Mouse (Mus musculus): Measurements from ENCODE around the gene Ift46.

Ift46 gene

GRCm38 (mm10) chr9:44723008-44723407 lies 44.7 kb upstream of the Ift46 start:
- H3K4me1 ChIP-seq (replicated peaks; ENCODE audit: low read depth, low read length), result peaks cover 55% of the 10 kb centered on the region
- no peak for TF ChIP-seq CTCF (conservative IDR thresholded peaks at IDR 0.05; ENCODE audit: low read length)
- TF ChIP-seq NANOG (IDR thresholded peaks at IDR 0.05; ENCODE audit: borderline replicate concordance, low read length), result no peak
- no peak for TF ChIP-seq POU5F1 (IDR thresholded peaks at IDR 0.05; ENCODE audit: borderline replicate concordance, low read length)

DNA sequence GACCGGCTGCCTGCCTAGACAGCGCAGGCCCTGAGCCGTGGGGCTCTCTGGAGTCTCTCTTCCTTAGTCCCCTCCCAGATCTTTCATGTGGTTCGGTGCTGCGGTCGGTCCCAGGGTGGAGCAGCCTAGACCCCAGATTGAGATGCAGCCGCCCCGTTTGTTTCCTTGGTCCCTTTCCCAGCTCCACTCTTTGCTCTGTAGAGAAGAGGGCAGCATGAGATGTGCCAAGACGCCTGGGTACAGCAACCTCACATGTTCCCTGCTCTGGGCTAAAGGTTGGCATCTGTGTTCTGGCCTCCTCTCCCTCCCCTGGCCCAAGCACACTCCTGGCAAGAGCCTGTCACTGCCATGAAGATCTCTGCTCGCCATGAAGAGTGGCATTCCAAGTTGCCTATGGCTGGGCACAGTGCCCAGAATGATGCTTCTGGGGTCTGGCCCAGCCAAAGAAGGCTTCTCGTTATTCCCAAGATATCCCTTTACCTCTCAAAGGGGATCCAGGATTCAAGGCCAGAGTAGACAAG lies 44.1 kb upstream of the Ift46 start:
- no peak overlapping the region for H3K4me3 ChIP-seq (replicated peaks; ENCODE audit: low read length)
- H3K4me1 ChIP-seq (replicated peaks; ENCODE audit: low read depth, low read length), result peaks cover 55% of the 10 kb centered on the region
- peaks cover 41% of the 10 kb centered on the region for H3K27me3 ChIP-seq (ENCODE audit: insufficient read depth, low read length)
- no peaks in the 10 kb centered on the region for H3K9me3 ChIP-seq (ENCODE audit: low read length)
- TF ChIP-seq POU5F1 (IDR thresholded peaks at IDR 0.05; ENCODE audit: borderline replicate concordance, low read length), result no peak
- H3K36me3 ChIP-seq (ENCODE audit: insufficient read depth, low read length), result no peaks in the 10 kb centered on the region

More at GRCm38 (mm10) chr9:44723008-44723407, 44.7 kb upstream of the Ift46 start:
- Histone ChIP-seq H3K27me3 (ENCODE audit: insufficient read depth, low read length) (peaks cover 41% of the 10 kb centered on the region), H3K4me3 (replicated peaks; ENCODE audit: low read length) (no peak overlapping the region), H3K9me3 (ENCODE audit: low read length) (no peaks in the 10 kb centered on the region), H3K36me3 (ENCODE audit: insufficient read depth, low read length) (no peaks in the 10 kb centered on the region)

DNA sequence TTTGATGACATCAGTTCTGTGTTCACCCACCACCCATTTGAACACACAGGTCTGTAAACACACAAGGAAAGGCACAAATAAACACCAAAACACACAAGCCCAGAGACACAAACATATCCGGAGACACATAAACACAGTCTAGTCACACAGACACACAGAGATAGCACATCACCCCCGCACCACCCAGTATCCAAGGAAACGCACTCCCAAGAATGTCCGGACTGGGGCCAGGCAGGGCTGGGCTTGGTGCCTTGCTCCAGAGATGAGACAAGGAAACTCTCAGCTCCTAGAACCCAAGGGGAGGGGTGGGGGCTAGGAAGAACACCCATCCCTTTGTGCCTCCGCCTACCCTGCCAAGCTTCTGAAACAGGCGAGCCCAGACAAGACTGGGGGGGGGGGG lies 43.5 kb upstream of the Ift46 start:
- no peak for TF ChIP-seq NANOG (IDR thresholded peaks at IDR 0.05; ENCODE audit: borderline replicate concordance, low read length)
- Histone ChIP-seq H3K36me3 (ENCODE audit: insufficient read depth, low read length) (no peaks in the 10 kb centered on the region), H3K27me3 (ENCODE audit: insufficient read depth, low read length) (peaks cover 41% of the 10 kb centered on the region), H3K4me1 (replicated peaks; ENCODE audit: low read depth, low read length) (peaks cover 55% of the 10 kb centered on the region), H3K4me3 (replicated peaks; ENCODE audit: low read length) (no peak overlapping the region), H3K9me3 (ENCODE audit: low read length) (no peaks in the 10 kb centered on the region)

GRCm38 (mm10) chr9:44724665-44725064 lies 43.0 kb upstream of the Ift46 start:
- no peak overlapping the region for H3K4me3 ChIP-seq (replicated peaks; ENCODE audit: low read length)
- H3K36me3 ChIP-seq (ENCODE audit: insufficient read depth, low read length), result no peaks in the 10 kb centered on the region
- peaks cover 55% of the 10 kb centered on the region for H3K4me1 ChIP-seq (replicated peaks; ENCODE audit: low read depth, low read length)
- TF ChIP-seq POU5F1 (IDR thresholded peaks at IDR 0.05; ENCODE audit: borderline replicate concordance, low read length) (no peak), CTCF (conservative IDR thresholded peaks at IDR 0.05; ENCODE audit: low read length) (no peak), NANOG (IDR thresholded peaks at IDR 0.05; ENCODE audit: borderline replicate concordance, low read length) (no peak)
- no peaks in the 10 kb centered on the region for H3K9me3 ChIP-seq (ENCODE audit: low read length)
- peaks cover 37% of the 10 kb centered on the region for H3K27me3 ChIP-seq (ENCODE audit: insufficient read depth, low read length)

- TF ChIP-seq NANOG (IDR thresholded peaks at IDR 0.05; ENCODE audit: borderline replicate concordance, low read length) (no peak), CTCF (conservative IDR thresholded peaks at IDR 0.05; ENCODE audit: low read length) (no peak), POU5F1 (IDR thresholded peaks at IDR 0.05; ENCODE audit: borderline replicate concordance, low read length) (no peak)
- Histone ChIP-seq H3K9me3 (ENCODE audit: low read length) (no peaks in the 10 kb centered on the region), H3K36me3 (ENCODE audit: insufficient read depth, low read length) (no peaks in the 10 kb centered on the region), H3K4me1 (replicated peaks; ENCODE audit: low read depth, low read length) (peaks cover 42% of the 10 kb centered on the region), H3K27me3 (ENCODE audit: insufficient read depth, low read length) (peaks cover 26% of the 10 kb centered on the region), H3K4me3 (replicated peaks; ENCODE audit: low read length) (no peak overlapping the region)
These were observed 41.1 kb upstream of the Ift46 start for GRCm38 (mm10) chr9:44726431-44727146.

DNA sequence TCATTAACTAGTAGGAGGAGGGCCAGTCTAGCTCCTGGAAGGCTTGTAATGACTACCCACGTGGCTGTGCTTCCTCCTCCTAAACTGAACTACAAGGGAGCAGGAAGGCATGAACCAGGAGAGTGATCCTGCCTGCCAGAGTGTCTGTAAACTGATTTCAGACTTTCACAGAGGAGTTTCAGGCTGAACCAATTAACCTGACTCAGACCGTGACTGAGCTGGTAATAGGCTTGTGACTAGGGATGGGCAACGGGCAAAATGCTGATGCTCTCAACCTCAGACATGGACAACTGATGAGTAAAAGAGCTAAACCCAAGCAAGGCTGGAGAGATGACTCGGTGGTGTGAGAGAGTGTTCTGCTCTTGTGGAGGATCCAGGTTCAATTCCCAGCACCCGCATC lies 40.3 kb upstream of the Ift46 start:
- Histone ChIP-seq H3K4me3 (replicated peaks; ENCODE audit: low read length) (no peak overlapping the region), H3K4me1 (replicated peaks; ENCODE audit: low read depth, low read length) (peaks cover 39% of the 10 kb centered on the region), H3K27me3 (ENCODE audit: insufficient read depth, low read length) (peaks cover 28% of the 10 kb centered on the region), H3K9me3 (ENCODE audit: low read length) (no peaks in the 10 kb centered on the region), H3K36me3 (ENCODE audit: insufficient read depth, low read length) (no peaks in the 10 kb centered on the region)
- TF ChIP-seq POU5F1 (IDR thresholded peaks at IDR 0.05; ENCODE audit: borderline replicate concordance, low read length), result no peak
- TF ChIP-seq NANOG (IDR thresholded peaks at IDR 0.05; ENCODE audit: borderline replicate concordance, low read length), result no peak
- no peak for TF ChIP-seq CTCF (conservative IDR thresholded peaks at IDR 0.05; ENCODE audit: low read length)

DNA sequence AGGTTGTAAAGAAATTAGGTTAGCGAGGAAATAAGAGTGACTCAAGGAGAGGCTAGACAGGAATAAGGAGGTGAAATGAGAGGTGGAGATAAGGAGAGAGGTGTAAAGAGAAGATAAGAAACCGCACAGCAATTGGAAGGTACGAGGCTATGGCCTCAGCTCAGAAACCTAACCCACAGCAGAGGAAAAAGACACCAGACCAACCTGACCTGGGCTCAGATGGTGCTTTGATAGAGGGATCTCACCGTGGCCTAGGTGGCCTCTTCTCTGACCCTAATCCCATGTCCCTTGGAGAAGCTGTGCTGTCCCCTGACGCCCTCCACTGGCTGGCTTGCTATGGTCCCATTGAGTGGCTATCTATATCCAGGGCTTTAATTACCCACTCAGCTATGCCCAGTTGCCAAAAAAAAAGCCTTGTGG lies 35.6 kb upstream of the Ift46 start:
- peaks cover 35% of the 10 kb centered on the region for H3K4me1 ChIP-seq (replicated peaks; ENCODE audit: low read depth, low read length)
- no peaks in the 10 kb centered on the region for H3K9me3 ChIP-seq (ENCODE audit: low read length)
- TF ChIP-seq NANOG (IDR thresholded peaks at IDR 0.05; ENCODE audit: borderline replicate concordance, low read length) (no peak), CTCF (conservative IDR thresholded peaks at IDR 0.05; ENCODE audit: low read length) (no peak), POU5F1 (IDR thresholded peaks at IDR 0.05; ENCODE audit: borderline replicate concordance, low read length) (no peak)
- no peak overlapping the region for H3K4me3 ChIP-seq (replicated peaks; ENCODE audit: low read length)
- H3K27me3 ChIP-seq (ENCODE audit: insufficient read depth, low read length), result peaks cover 73% of the 10 kb centered on the region
- H3K36me3 ChIP-seq (ENCODE audit: insufficient read depth, low read length), result no peaks in the 10 kb centered on the region

DNA sequence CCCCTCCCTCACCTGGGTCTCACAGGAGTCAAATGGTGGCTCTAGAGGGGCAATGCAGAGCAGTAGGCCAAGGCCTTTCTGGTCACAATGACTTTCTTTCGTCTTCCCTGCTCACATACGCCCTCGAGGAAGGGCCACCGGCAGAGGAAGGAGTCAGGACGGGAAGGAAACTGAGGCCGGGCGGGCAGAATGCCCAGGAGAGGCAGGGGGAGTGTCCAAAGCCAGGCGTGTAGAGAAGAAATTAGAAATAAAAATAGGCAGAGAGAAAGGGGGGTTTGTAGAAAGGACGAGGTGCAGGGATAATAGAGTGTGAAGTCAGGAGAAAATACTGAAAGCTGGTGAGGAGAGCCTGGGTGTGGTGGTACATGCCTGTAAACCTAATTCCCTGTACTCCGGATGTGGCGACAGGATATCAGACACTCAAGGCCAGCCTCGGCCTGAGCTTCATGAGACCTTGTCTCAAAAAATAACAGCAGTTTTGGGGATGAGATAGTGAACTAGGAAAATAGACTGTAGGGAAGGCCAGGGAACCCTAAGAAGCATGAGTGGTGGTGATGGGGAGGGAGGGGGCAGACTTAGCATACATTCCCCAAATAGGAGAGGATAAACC lies 34.7 kb upstream of the Ift46 start:
- no peaks in the 10 kb centered on the region for H3K36me3 ChIP-seq (ENCODE audit: insufficient read depth, low read length)
- peak overlapping the region; percentile 80 for H3K4me3 ChIP-seq (replicated peaks; ENCODE audit: low read length)
- peaks cover 44% of the 10 kb centered on the region for H3K4me1 ChIP-seq (replicated peaks; ENCODE audit: low read depth, low read length)
- H3K9me3 ChIP-seq (ENCODE audit: low read length), result no peaks in the 10 kb centered on the region
- H3K27me3 ChIP-seq (ENCODE audit: insufficient read depth, low read length), result peaks cover 76% of the 10 kb centered on the region
- TF ChIP-seq POU5F1 (IDR thresholded peaks at IDR 0.05; ENCODE audit: borderline replicate concordance, low read length) (no peak), CTCF (conservative IDR thresholded peaks at IDR 0.05; ENCODE audit: low read length) (no peak), NANOG (IDR thresholded peaks at IDR 0.05; ENCODE audit: borderline replicate concordance, low read length) (no peak)

Data from E14TG2a.4 (cell line).